Mouse (Mus musculus) MEL (cell line): ENCODE measurements around the gene Zfyve9. TPM values are rescaled to one million over a fixed set of nuclear protein-coding genes. Genes with fewer than 3 reads are reported as not detected.

ENCODE experiments used
- DNase-seq: peaks from one replicate; pipeline ENCODE4 v3.0.0; 2011; ENCODE audit warnings: low read depth, low spot score
- H3K27ac ChIP-seq: 2 replicates; pipeline ENCODE4 v1.5.1; 2012; ENCODE audit warnings: low read depth, mild to moderate bottlenecking, control low read depth, low read length, moderate library complexity; ENCODE audit not compliant: control insufficient read depth
- H3K27me3 ChIP-seq, 2 experiments: fragments of 150-350 bp in 1 of 2; sonication (generic) in 1 of 2; 2 replicates each; pipeline ENCODE4 v1.6.1; 2012; ENCODE audit warnings: low read length in 2 of 2, mild to moderate bottlenecking in 2 of 2, improper control_type of control experiment in 1 of 2, moderate library complexity in 1 of 2; ENCODE audit not compliant: insufficient read depth in 2 of 2, control insufficient read depth in 1 of 2
- H3K36me3 ChIP-seq, 2 experiments: 2 replicates each; pipeline ENCODE4 v1.6.1; 2012 to 2014; ENCODE audit warnings: low read length in 2 of 2, improper control_type of control experiment in 1 of 2, inconsistent platforms in 1 of 2, mild to moderate bottlenecking in 1 of 2; ENCODE audit not compliant: insufficient read depth in 2 of 2, control insufficient read depth in 1 of 2
- H3K4me1 ChIP-seq, 2 experiments: fragments of 150-350 bp in 1 of 2; sonication (generic) in 1 of 2; 2 replicates each; pipeline ENCODE4 v1.6.1; 2012; ENCODE audit warnings: low read length in 2 of 2, improper control_type of control experiment in 1 of 2, mild to moderate bottlenecking in 1 of 2; ENCODE audit not compliant: insufficient read depth in 2 of 2, control insufficient read depth in 1 of 2
- H3K4me3 ChIP-seq, 2 experiments: fragments of 150-350 bp in 1 of 2; sonication (generic) in 1 of 2; 2 replicates each; pipeline ENCODE4 v1.5.1; 2012; ENCODE audit warnings: low read depth in 2 of 2, low read length in 2 of 2, mild to moderate bottlenecking in 2 of 2, moderate library complexity in 2 of 2, control low read depth in 1 of 2, improper control_type of control experiment in 1 of 2; ENCODE audit not compliant: control insufficient read depth in 1 of 2, insufficient read depth in 1 of 2
- H3K79me2 ChIP-seq: 2 replicates; pipeline ENCODE4 v1.6.1; 2012; ENCODE audit warnings: mild to moderate bottlenecking, low read length, moderate library complexity; ENCODE audit not compliant: control insufficient read depth, poor library complexity, insufficient read depth
- H3K9ac ChIP-seq: 2 replicates; pipeline ENCODE4 v1.6.1; 2012; ENCODE audit warnings: low read depth, mild to moderate bottlenecking, control low read depth, low read length, moderate library complexity; ENCODE audit not compliant: control insufficient read depth, poor library complexity, severe bottlenecking
- H3K9me3 ChIP-seq: fragments of 150-350 bp; sonication (generic); replicated peaks from 2 replicates; pipeline ENCODE4 v1.6.1; 2012; ENCODE audit warnings: mild to moderate bottlenecking, low read length, improper control_type of control experiment, moderate library complexity; ENCODE audit not compliant: insufficient read depth
- BHLHE40 ChIP-seq: IDR thresholded peaks from 2 replicates; pipeline ENCODE4 v1.6.1; 2012; ENCODE audit warnings: low read depth, mild to moderate bottlenecking, inconsistent platforms, low read length, improper control_type of control experiment, borderline replicate concordance
- CTCF ChIP-seq, 3 experiments: IDR thresholded peaks in 2 of 3; conservative IDR thresholded peaks in 1 of 3; 2 replicates each; pipeline ENCODE4 v1.5.1; 2011 to 2012; ENCODE audit warnings: low read length in 3 of 3, low read depth in 2 of 3, mild to moderate bottlenecking in 2 of 3, improper control_type of control experiment in 1 of 3, inconsistent platforms in 1 of 3, mixed read lengths in 1 of 3, moderate library complexity in 1 of 3; ENCODE audit not compliant: control insufficient read depth in 1 of 3, insufficient read depth in 1 of 3, poor library complexity in 1 of 3, severe bottlenecking in 1 of 3
- E2F4 ChIP-seq: IDR thresholded peaks from 2 replicates; pipeline ENCODE4 v1.6.1; 2011; ENCODE audit warnings: low read depth, low read length, improper control_type of control experiment, borderline replicate concordance
- EP300 ChIP-seq, 2 experiments: IDR thresholded peaks; 2 replicates each; pipeline ENCODE4 v1.6.1; 2011; ENCODE audit warnings: improper control_type of control experiment in 2 of 2, low read length in 2 of 2, low read depth in 1 of 2, mild to moderate bottlenecking in 1 of 2
- ETS1 ChIP-seq: IDR thresholded peaks from 2 replicates; pipeline ENCODE4 v1.6.1; 2012; ENCODE audit warnings: low read depth, mild to moderate bottlenecking, inconsistent platforms, low read length, improper control_type of control experiment, moderate library complexity
- GABPA ChIP-seq: IDR thresholded peaks from 2 replicates; pipeline ENCODE4 v1.6.1; 2012; ENCODE audit warnings: low read depth, mild to moderate bottlenecking, inconsistent platforms, low read length, improper control_type of control experiment, moderate library complexity
- HCFC1 ChIP-seq: IDR thresholded peaks from 2 replicates; pipeline ENCODE4 v1.6.1; 2012; ENCODE audit warnings: low read depth, mild to moderate bottlenecking, inconsistent platforms, low read length, improper control_type of control experiment, moderate library complexity
- JUND ChIP-seq: IDR thresholded peaks from 2 replicates; pipeline ENCODE4 v1.6.1; 2011; ENCODE audit warnings: low read depth, mild to moderate bottlenecking, improper control_type of control experiment, low read length
- MAZ ChIP-seq: IDR thresholded peaks from 2 replicates; pipeline ENCODE4 v1.6.1; 2012; ENCODE audit warnings: low read depth, mild to moderate bottlenecking, inconsistent platforms, low read length, improper control_type of control experiment
- MYB ChIP-seq: IDR thresholded peaks from 2 replicates; pipeline ENCODE4 v1.6.1; 2011; ENCODE audit warnings: mild to moderate bottlenecking, low read depth, low read length, improper control_type of control experiment
- MYC ChIP-seq: IDR thresholded peaks from 2 replicates; pipeline ENCODE4 v1.6.1; 2011; ENCODE audit warnings: low read depth, mild to moderate bottlenecking, low read length, improper control_type of control experiment, moderate library complexity
- NELFE ChIP-seq: IDR thresholded peaks from 2 replicates; pipeline ENCODE4 v1.6.1; 2011; ENCODE audit warnings: low read depth, low read length, improper control_type of control experiment
- POLR2AphosphoS2 ChIP-seq: IDR thresholded peaks from 2 replicates; pipeline ENCODE4 v1.6.1; 2011; ENCODE audit warnings: low read length, improper control_type of control experiment
- POLR2AphosphoS5 ChIP-seq: IDR thresholded peaks from 2 replicates; pipeline ENCODE4 v1.6.1; 2012; ENCODE audit warnings: low read depth, borderline replicate concordance, mild to moderate bottlenecking, inconsistent platforms, low read length, moderate library complexity, mixed read lengths
- RAD21 ChIP-seq: IDR thresholded peaks from 2 replicates; pipeline ENCODE4 v1.6.1; 2011; ENCODE audit warnings: mild to moderate bottlenecking, low read depth, low read length, improper control_type of control experiment
- RCOR1 ChIP-seq: IDR thresholded peaks from 2 replicates; pipeline ENCODE4 v1.6.1; 2012; ENCODE audit warnings: low read depth, mild to moderate bottlenecking, inconsistent platforms, low read length, improper control_type of control experiment
- SMC3 ChIP-seq: IDR thresholded peaks from 2 replicates; pipeline ENCODE4 v1.6.1; 2011; ENCODE audit warnings: low read depth, low read length, improper control_type of control experiment
- TCF12 ChIP-seq: IDR thresholded peaks from 2 replicates; pipeline ENCODE4 v1.6.1; 2014; ENCODE audit warnings: low read depth, mild to moderate bottlenecking, inconsistent platforms, low read length, improper control_type of control experiment, moderate library complexity
- USF1 ChIP-seq: IDR thresholded peaks from 2 replicates; pipeline ENCODE4 v1.6.1; 2014; ENCODE audit warnings: low read depth, mild to moderate bottlenecking, inconsistent platforms, low read length, improper control_type of control experiment, moderate library complexity
- USF2 ChIP-seq, 2 experiments: IDR thresholded peaks; 2 replicates each; pipeline ENCODE4 v1.6.1; 2011 to 2012; ENCODE audit warnings: improper control_type of control experiment in 2 of 2, low read length in 2 of 2, borderline replicate concordance in 1 of 2, inconsistent platforms in 1 of 2, low read depth in 1 of 2, mild to moderate bottlenecking in 1 of 2; ENCODE audit not compliant: insufficient read depth in 1 of 2
- ZC3H11A ChIP-seq: IDR thresholded peaks from 2 replicates; pipeline ENCODE4 v1.6.1; 2012; ENCODE audit warnings: low read depth, mild to moderate bottlenecking, inconsistent platforms, low read length, improper control_type of control experiment
- ZKSCAN1 ChIP-seq: IDR thresholded peaks from 2 replicates; pipeline ENCODE4 v1.6.1; 2012; ENCODE audit warnings: low read depth, mild to moderate bottlenecking, inconsistent platforms, low read length, improper control_type of control experiment, moderate library complexity
- ZMIZ1 ChIP-seq: IDR thresholded peaks from 2 replicates; pipeline ENCODE4 v1.6.1; 2012; ENCODE audit warnings: low read depth, mild to moderate bottlenecking, inconsistent platforms, low read length, improper control_type of control experiment, moderate library complexity
- ZNF384 ChIP-seq: IDR thresholded peaks from 2 replicates; pipeline ENCODE4 v1.6.1; 2012; ENCODE audit warnings: low read depth, mild to moderate bottlenecking, inconsistent platforms, low read length, improper control_type of control experiment
- polyA plus RNA-seq, 2 experiments: library from polyadenylated mRNA; stranded (reverse) in 1 of 2; unstranded in 1 of 2; fragments of >175 nt in 1 of 2; fragments of >200 nt in 1 of 2; gene quantifications; 2 replicates each; pipeline versions ENCODE4 v1.2.1 to v1.2.4; 2012; ENCODE audit warnings: low replicate concordance in 2 of 2, low read depth in 1 of 2; ENCODE audit not compliant: insufficient read length in 2 of 2, insufficient read depth in 1 of 2, missing spikeins in 1 of 2
- total RNA-seq: library from RNA; depleted of rRNA; stranded (reverse); fragments of 300-350 nt; gene quantifications from 2 replicates; pipeline ENCODE4 v1.2.3, GENCODE M21; 2012

The Zfyve9 gene
- total and polyA plus RNA-seq, 3 experiments = 0.14 TPM; not detected in 2

DNA sequence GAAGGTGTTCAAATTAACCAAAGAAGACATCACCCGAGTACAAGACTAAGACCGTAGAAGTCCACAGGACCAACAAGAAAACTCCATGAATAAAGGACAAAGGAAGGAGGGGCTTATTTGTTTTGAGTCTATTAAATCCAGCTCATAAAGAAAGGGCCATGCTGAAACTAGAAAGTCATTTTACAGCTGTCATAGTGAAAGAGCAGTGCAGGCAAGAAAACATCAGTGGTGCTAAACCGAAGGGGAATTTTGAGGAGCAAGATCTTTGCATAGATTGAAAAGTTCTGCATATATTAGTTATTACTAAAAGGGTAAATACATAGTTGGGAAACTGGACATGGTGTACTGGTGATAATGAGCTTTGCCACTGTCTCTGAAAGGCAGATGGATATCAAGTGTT, 142.9 kb downstream of the Zfyve9 start:
- Histone ChIP-seq H3K9ac (no peak overlapping the region), H3K4me1 (peaks cover 0 to 3% of the 10 kb centered on the region in 2 experiments; a peak in 2 of 4 replicates), H3K79me2 (no peaks in the 10 kb centered on the region), H3K9me3 (no peaks in the 10 kb centered on the region), H3K27ac (no peak overlapping the region), H3K4me3 (no peak overlapping the region), H3K36me3 (peaks cover 2% of the 10 kb centered on the region in 2 experiments; a peak in 2 of 4 replicates), H3K27me3 (no peaks in the 10 kb centered on the region)
- no peak for TF ChIP-seq POLR2AphosphoS2
- no peak for TF ChIP-seq RAD21
- no peak for TF ChIP-seq USF2 (IDR thresholded peaks at IDR 0.05; ENCODE audit: borderline replicate concordance in 1 of 2, insufficient read depth in 1 of 2, low read depth in 1 of 2, low read length in 2 of 2)
- no peak for TF ChIP-seq ZC3H11A
- no peak for TF ChIP-seq TCF12
- TF ChIP-seq ZKSCAN1 = no peak
- TF ChIP-seq NELFE = no peak
- no peak for TF ChIP-seq ETS1
- no peak for TF ChIP-seq BHLHE40
- no peak for TF ChIP-seq RCOR1
- TF ChIP-seq USF1 = no peak
- TF ChIP-seq MYB = no peak
- TF ChIP-seq GABPA = no peak
- TF ChIP-seq EP300 (IDR thresholded peaks at IDR 0.05; ENCODE audit: low read depth in 1 of 2, low read length in 2 of 2) = no peak
- TF ChIP-seq JUND = no peak
- no peak for DNase-seq

DNA sequence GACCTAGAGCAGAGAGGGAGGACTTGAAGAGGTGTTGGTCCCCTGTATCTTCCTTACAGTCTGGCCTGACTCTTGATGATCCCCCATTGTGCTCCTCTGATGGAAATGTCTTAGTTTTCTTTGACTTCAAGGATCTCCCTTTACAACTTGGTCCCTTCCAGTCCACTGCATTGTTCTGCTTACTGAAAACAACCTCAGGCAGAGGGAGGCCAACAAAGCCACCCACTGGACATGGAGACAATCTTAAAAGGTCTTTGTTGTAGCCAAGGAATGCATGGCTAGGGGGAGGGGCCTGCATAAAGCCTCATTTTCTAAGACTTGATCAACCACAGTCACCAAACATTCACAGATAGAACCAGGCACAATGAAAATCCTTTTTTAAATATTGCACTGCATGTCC, 145.5 kb downstream of the Zfyve9 start:
- Histone ChIP-seq H3K27ac (no peak overlapping the region), H3K4me1 (peaks cover 0 to 3% of the 10 kb centered on the region in 2 experiments; a peak in 2 of 4 replicates), H3K36me3 (peaks cover 2 to 8% of the 10 kb centered on the region in 2 experiments; a peak in 3 of 4 replicates), H3K9me3 (no peaks in the 10 kb centered on the region), H3K27me3 (no peaks in the 10 kb centered on the region), H3K9ac (no peak overlapping the region), H3K4me3 (no peak overlapping the region), H3K79me2 (no peaks in the 10 kb centered on the region)
- DNase-seq = no peak
- no peak for TF ChIP-seq RAD21
- no peak for TF ChIP-seq POLR2AphosphoS5
- no peak for TF ChIP-seq POLR2AphosphoS2
- no peak for TF ChIP-seq ZC3H11A
- no peak for TF ChIP-seq MYC
- no peak for TF ChIP-seq SMC3
- TF ChIP-seq E2F4 = no peak
- TF ChIP-seq CTCF (IDR thresholded peaks at IDR 0.05 in 2 of 3, conservative IDR thresholded peaks at IDR 0.05 in 1 of 3; ENCODE audit: control insufficient read depth in 1 of 3, insufficient read depth in 1 of 3, low read depth in 2 of 3, low read length in 3 of 3, poor library complexity in 1 of 3, severe bottlenecking in 1 of 3) = no peak
- no peak for TF ChIP-seq MAZ
- TF ChIP-seq ZMIZ1 = no peak
- no peak for TF ChIP-seq ZKSCAN1
- no peak for TF ChIP-seq GABPA
- TF ChIP-seq ZNF384 = no peak
- no peak for TF ChIP-seq HCFC1
